8 mouse cellular contexts compared by ENCODE assay signal in genomic region chr10:25681243-25681642, GRCm38 (mm10).
A peak's percentile ranks its signal among the peaks of the same experiment; 100 is the strongest.
DNase-seq lines count a peak whose midpoint lies in the region; ATAC-seq and TF ChIP-seq lines count a peak whose summit lies in the region.

No protein-coding gene starts in this region.

- H3K4me2 ChIP-seq in limb, embryonic 14.5 days (replicated peaks; ENCODE audit: low read depth, low read length, severe bottlenecking): no peak overlapping the region
- no peak overlapping the region for H3K4me2 ChIP-seq in neural tube, embryonic 14.5 days (ENCODE audit: low read depth, low read length)

- WGBS in limb, embryonic 14.5 days: 19% methylated on average over 6 of the region's 6 CpGs
- WGBS in neural tube, embryonic 14.5 days: 14% methylated on average over 6 of the region's 6 CpGs

- no peak overlapping the region for H3K4me3 ChIP-seq in ES-E14 (ENCODE audit: insufficient read depth in 1 of 2, low read depth in 1 of 2, low read length in 2 of 2, poor library complexity in 1 of 2, severe bottlenecking in 1 of 2)
- no peak overlapping the region for H3K4me3 ChIP-seq in limb, embryonic 14.5 days (replicated peaks; ENCODE audit: low read length)
- no peak overlapping the region for H3K4me3 ChIP-seq in neural tube, embryonic 14.5 days (ENCODE audit: low read depth, low read length)

- H3K27ac ChIP-seq in ES-E14 (ENCODE audit: insufficient read depth, low read depth, low read length, poor library complexity, severe bottlenecking): no peak overlapping the region
- H3K27ac ChIP-seq in limb, embryonic 14.5 days (replicated peaks; ENCODE audit: low read depth, low read length): no peak overlapping the region
- H3K27ac ChIP-seq in neural tube, embryonic 14.5 days (ENCODE audit: low read depth, low read length): no peak overlapping the region

- in situ Hi-C loops in ES-E14 (cut with MboI; ENCODE audit: low sequenced_read_pairs in 2 of 2, unreplicated experiment in 2 of 2): loop anchor here in 1 of 2 experiments (25.0 kb wide), 1 partner anchor 406 kb away; the partner anchor contains the start of genes Gm9767 and Tmem200a

- H3K36me3 ChIP-seq in ES-E14 (ENCODE audit: control insufficient read depth, insufficient read depth, low read length, poor library complexity, severe bottlenecking): no peaks in the 10 kb centered on the region
- H3K36me3 ChIP-seq in limb, embryonic 14.5 days (ENCODE audit: control insufficient read depth, insufficient read depth, low read length): no peaks in the 10 kb centered on the region
- H3K36me3 ChIP-seq in neural tube, embryonic 14.5 days (ENCODE audit: control insufficient read depth, insufficient read depth, low read length): no peaks in the 10 kb centered on the region

- no peaks in the 10 kb centered on the region for H3K27me3 ChIP-seq in limb, embryonic 14.5 days (ENCODE audit: control insufficient read depth, insufficient read depth, low read length)
- H3K27me3 ChIP-seq in neural tube, embryonic 14.5 days (ENCODE audit: control insufficient read depth, insufficient read depth, low read length): no peaks in the 10 kb centered on the region

- no peaks in the 10 kb centered on the region for H3K4me1 ChIP-seq in ES-E14 (ENCODE audit: control insufficient read depth in 2 of 2, insufficient read depth in 2 of 2, low read length in 2 of 2, poor library complexity in 1 of 2)
- H3K4me1 ChIP-seq in limb, embryonic 14.5 days (ENCODE audit: control insufficient read depth, insufficient read depth, low read length): no peaks in the 10 kb centered on the region
- H3K4me1 ChIP-seq in neural tube, embryonic 14.5 days (ENCODE audit: control insufficient read depth, insufficient read depth, low read length): no peaks in the 10 kb centered on the region; the same call in 1 of the 2 replicates

- H3K9ac ChIP-seq in ES-E14 (ENCODE audit: insufficient read depth, low read depth, low read length, poor library complexity, severe bottlenecking): no peak overlapping the region
- no peak overlapping the region for H3K9ac ChIP-seq in limb, embryonic 14.5 days (ENCODE audit: low read depth, low read length, severe bottlenecking)
- H3K9ac ChIP-seq in neural tube, embryonic 14.5 days (replicated peaks; ENCODE audit: low read depth, low read length): no peak overlapping the region

- TF ChIP-seq POLR2A in limb, embryonic 14.5 days (IDR thresholded peaks at IDR 0.05; ENCODE audit: borderline replicate concordance, extremely low read depth, insufficient read depth, insufficient read length): no peak

- ATAC-seq in frontal cortex, adult (ENCODE audit: low TSS enrichment): peak; percentile 87
- no peak for ATAC-seq in limb, embryonic 14.5 days (ENCODE audit: low FRiP score, low read depth)
- ATAC-seq in neural tube, embryonic 14.5 days (ENCODE audit: low read depth): peak; percentile 71; the same call in 1 of the 2 replicates
- ATAC-seq in erythroid progenitor cell, adult 5-6 weeks (replicated peaks; ENCODE audit: low FRiP score, poor library complexity, severe bottlenecking): no peak

- H3K9me3 ChIP-seq in ES-E14 (ENCODE audit: control insufficient read depth, insufficient read depth, low read depth, low read length): no peaks in the 10 kb centered on the region
- H3K9me3 ChIP-seq in limb, embryonic 14.5 days (ENCODE audit: control insufficient read depth, low read length): no peaks in the 10 kb centered on the region
- H3K9me3 ChIP-seq in neural tube, embryonic 14.5 days (ENCODE audit: control insufficient read depth, low read length): no peaks in the 10 kb centered on the region

- DNase-seq in 416B (ENCODE audit: low read depth) (peak; percentile 58), ES-E14 (ENCODE audit: low read depth, low spot score) (peak; percentile 59)
- DNase-seq in cerebellum, adult 8-10 months: peak; percentile 3
- DNase-seq in kidney, adult 9 months: peak; percentile 54
- peak; percentile 80 for DNase-seq in limb, embryonic 14.5 days (ENCODE audit: low spot score)

TF ChIP-seq in ES-E14, 5 proteins besides CTCF, POLR2A, EP300 and RAD21:
- TF ChIP-seq ZC3H11A (IDR thresholded peaks at IDR 0.05; ENCODE audit: borderline replicate concordance, low read depth, low read length) (peak; percentile 92), ZNF384 (IDR thresholded peaks at IDR 0.05; ENCODE audit: low read depth, low read length) (no peak), CHD2 (IDR thresholded peaks at IDR 0.05; ENCODE audit: low read depth, low read length) (no peak)

Comparison
In these comparisons a context has a peak if more than half of its experiments do, and no peak if none do; other contexts are left out.
1. DNase-seq: peak in every context shown above with its lines; median percentile 80 in limb, embryonic 14.5 days; 59 in ES-E14; 58 in 416B; 54 in kidney, adult 9 months; 3 in cerebellum, adult 8-10 months.
2. ATAC-seq: peak in frontal cortex, adult (single experiment) and neural tube, embryonic 14.5 days (single experiment); none in limb, embryonic 14.5 days (single experiment) and erythroid progenitor cell, adult 5-6 weeks (single experiment).